Mouse (Mus musculus): ENCODE measurements around the gene Angel2. TPM values are rescaled to one million over a fixed set of nuclear protein-coding genes. Genes with fewer than 3 reads are reported as not detected.

The Angel2 gene
- polyA plus RNA-seq, 1 experiment: 14.2 TPM

GRCm38 (mm10) chr1:190919725-190920469 is 5.0 kb upstream of the Angel2 start:
- Histone ChIP-seq H3K36me3 (ENCODE audit: control insufficient read depth, insufficient read depth) (no peaks in the 10 kb centered on the region), H3K4me3 (ENCODE audit: insufficient read depth, poor library complexity, severe bottlenecking) (no peak overlapping the region), H3ac (ENCODE audit: control insufficient read depth, insufficient read length, low read depth) (no peak overlapping the region), H3K79me3 (ENCODE audit: low read depth) (no peaks in the 10 kb centered on the region), H3K27me3 (ENCODE audit: control insufficient read depth, insufficient read depth, insufficient read length) (no peaks in the 10 kb centered on the region), H3K79me2 (ENCODE audit: control insufficient read depth, insufficient read depth) (no peaks in the 10 kb centered on the region)
- TF ChIP-seq USF1 (IDR thresholded peaks at IDR 0.05; ENCODE audit: low read depth) (no peak), CEBPB (IDR thresholded peaks at IDR 0.05; ENCODE audit: low read depth) (no peak), MYOG (IDR thresholded peaks at IDR 0.05; ENCODE audit: control insufficient read depth, extremely low read depth, insufficient read length) (no peak), FOSL1 (IDR thresholded peaks at IDR 0.05; ENCODE audit: insufficient read depth, low read length, poor library complexity, severe bottlenecking) (no peak), MYOD1 (IDR thresholded peaks at IDR 0.05; ENCODE audit: control insufficient read depth, insufficient read length, low read depth) (no peak), MAX (IDR thresholded peaks at IDR 0.05) (no peak), CTCF (IDR thresholded peaks at IDR 0.05; ENCODE audit: control insufficient read depth, insufficient read depth, insufficient read length) (no peak)

GRCm38 (mm10) chr1:190927311-190927710 is 2.4 kb downstream of the Angel2 start:
- Histone ChIP-seq H3K4me3 (ENCODE audit: insufficient read depth, poor library complexity, severe bottlenecking) (no peak overlapping the region), H3ac (ENCODE audit: control insufficient read depth, insufficient read length, low read depth) (no peak overlapping the region), H3K27me3 (ENCODE audit: control insufficient read depth, insufficient read depth, insufficient read length) (no peaks in the 10 kb centered on the region), H3K36me3 (ENCODE audit: control insufficient read depth, insufficient read depth) (no peaks in the 10 kb centered on the region), H3K79me2 (ENCODE audit: control insufficient read depth, insufficient read depth) (peaks cover 15% of the 10 kb centered on the region), H3K79me3 (ENCODE audit: low read depth) (peaks cover 7% of the 10 kb centered on the region)
- TF ChIP-seq CTCF (IDR thresholded peaks at IDR 0.05; ENCODE audit: control insufficient read depth, insufficient read depth, insufficient read length): no peak
- TF ChIP-seq USF1 (IDR thresholded peaks at IDR 0.05; ENCODE audit: low read depth): no peak
- no peak for TF ChIP-seq CEBPB (IDR thresholded peaks at IDR 0.05; ENCODE audit: low read depth)
- TF ChIP-seq MAX (IDR thresholded peaks at IDR 0.05): no peak
- TF ChIP-seq MYOG (IDR thresholded peaks at IDR 0.05; ENCODE audit: control insufficient read depth, extremely low read depth, insufficient read length): no peak
- TF ChIP-seq FOSL1 (IDR thresholded peaks at IDR 0.05; ENCODE audit: insufficient read depth, low read length, poor library complexity, severe bottlenecking): no peak
- TF ChIP-seq MYOD1 (IDR thresholded peaks at IDR 0.05; ENCODE audit: control insufficient read depth, insufficient read length, low read depth): no peak

GRCm38 (mm10) chr1:190927751-190928369 is 2.9 kb downstream of the Angel2 start:
- Histone ChIP-seq H3K36me3 (ENCODE audit: control insufficient read depth, insufficient read depth) (no peaks in the 10 kb centered on the region), H3ac (ENCODE audit: control insufficient read depth, insufficient read length, low read depth) (peak overlapping the region; percentile 100), H3K79me3 (ENCODE audit: low read depth) (peaks cover 8% of the 10 kb centered on the region), H3K79me2 (ENCODE audit: control insufficient read depth, insufficient read depth) (peaks cover 15% of the 10 kb centered on the region), H3K4me3 (ENCODE audit: insufficient read depth, poor library complexity, severe bottlenecking) (peak overlapping the region; percentile 68), H3K27me3 (ENCODE audit: control insufficient read depth, insufficient read depth, insufficient read length) (no peaks in the 10 kb centered on the region)
- TF ChIP-seq CTCF (IDR thresholded peaks at IDR 0.05; ENCODE audit: control insufficient read depth, insufficient read depth, insufficient read length) (no peak), MAX (IDR thresholded peaks at IDR 0.05) (no peak), MYOG (IDR thresholded peaks at IDR 0.05; ENCODE audit: control insufficient read depth, extremely low read depth, insufficient read length) (no peak), CEBPB (IDR thresholded peaks at IDR 0.05; ENCODE audit: low read depth) (no peak), USF1 (IDR thresholded peaks at IDR 0.05; ENCODE audit: low read depth) (no peak), MYOD1 (IDR thresholded peaks at IDR 0.05; ENCODE audit: control insufficient read depth, insufficient read length, low read depth) (no peak), FOSL1 (IDR thresholded peaks at IDR 0.05; ENCODE audit: insufficient read depth, low read length, poor library complexity, severe bottlenecking) (no peak)

GRCm38 (mm10) chr1:190928370-190929009 is 3.6 kb downstream of the Angel2 start:
- H3K4me3 ChIP-seq (ENCODE audit: insufficient read depth, poor library complexity, severe bottlenecking): peak overlapping the region; percentile 68
- H3K79me3 ChIP-seq (ENCODE audit: low read depth): peaks cover 8% of the 10 kb centered on the region
- peak overlapping the region; percentile 100 for H3ac ChIP-seq (ENCODE audit: control insufficient read depth, insufficient read length, low read depth)
- no peaks in the 10 kb centered on the region for H3K36me3 ChIP-seq (ENCODE audit: control insufficient read depth, insufficient read depth)
- H3K79me2 ChIP-seq (ENCODE audit: control insufficient read depth, insufficient read depth): peaks cover 15% of the 10 kb centered on the region
- no peaks in the 10 kb centered on the region for H3K27me3 ChIP-seq (ENCODE audit: control insufficient read depth, insufficient read depth, insufficient read length)
- TF ChIP-seq MYOG (IDR thresholded peaks at IDR 0.05; ENCODE audit: control insufficient read depth, extremely low read depth, insufficient read length): no peak
- no peak for TF ChIP-seq USF1 (IDR thresholded peaks at IDR 0.05; ENCODE audit: low read depth)
- no peak for TF ChIP-seq CTCF (IDR thresholded peaks at IDR 0.05; ENCODE audit: control insufficient read depth, insufficient read depth, insufficient read length)
- peak; percentile 34 for TF ChIP-seq MAX (IDR thresholded peaks at IDR 0.05)

GRCm38 (mm10) chr1:190929010-190929695 is 4.2 kb downstream of the Angel2 start:
- TF ChIP-seq CTCF (IDR thresholded peaks at IDR 0.05; ENCODE audit: control insufficient read depth, insufficient read depth, insufficient read length): no peak
- no peak for TF ChIP-seq MYOD1 (IDR thresholded peaks at IDR 0.05; ENCODE audit: control insufficient read depth, insufficient read length, low read depth)
- TF ChIP-seq FOSL1 (IDR thresholded peaks at IDR 0.05; ENCODE audit: insufficient read depth, low read length, poor library complexity, severe bottlenecking): no peak
- TF ChIP-seq USF1 (IDR thresholded peaks at IDR 0.05; ENCODE audit: low read depth): no peak
- TF ChIP-seq MAX (IDR thresholded peaks at IDR 0.05): no peak
- TF ChIP-seq MYOG (IDR thresholded peaks at IDR 0.05; ENCODE audit: control insufficient read depth, extremely low read depth, insufficient read length): no peak
- no peak for TF ChIP-seq CEBPB (IDR thresholded peaks at IDR 0.05; ENCODE audit: low read depth)
- Histone ChIP-seq H3K79me3 (ENCODE audit: low read depth) (peaks cover 8% of the 10 kb centered on the region), H3K27me3 (ENCODE audit: control insufficient read depth, insufficient read depth, insufficient read length) (no peaks in the 10 kb centered on the region), H3ac (ENCODE audit: control insufficient read depth, insufficient read length, low read depth) (peak overlapping the region; percentile 93), H3K79me2 (ENCODE audit: control insufficient read depth, insufficient read depth) (peaks cover 15% of the 10 kb centered on the region), H3K4me3 (ENCODE audit: insufficient read depth, poor library complexity, severe bottlenecking) (peak overlapping the region; percentile 68), H3K36me3 (ENCODE audit: control insufficient read depth, insufficient read depth) (peaks cover 2% of the 10 kb centered on the region)
